Mouse (Mus musculus): ENCODE measurements around the gene Tmem151b.

DNA sequence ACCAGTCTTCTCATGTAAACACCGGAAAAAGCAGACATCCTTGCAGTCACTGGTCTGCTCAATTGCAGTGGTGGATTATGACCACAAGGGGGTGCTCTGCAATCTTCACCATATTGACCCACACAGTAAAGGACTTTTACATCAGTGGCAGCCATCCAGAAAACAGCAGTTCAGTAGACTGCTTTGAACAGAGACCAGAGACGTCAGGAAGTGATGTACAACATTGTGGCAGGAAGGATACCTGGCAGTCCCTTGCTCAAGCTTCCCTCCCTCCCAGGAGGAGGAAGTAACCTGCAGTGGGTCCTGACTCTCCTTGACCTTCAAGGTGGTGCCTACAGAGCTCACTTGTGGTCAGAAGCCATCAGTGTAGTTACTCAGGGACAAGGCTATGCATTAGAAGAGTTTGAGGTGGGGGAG, 32.1 kb upstream of the Tmem151b start:
- TF ChIP-seq CTCF (IDR thresholded peaks at IDR 0.05; ENCODE audit: control insufficient read depth, insufficient read depth, insufficient read length) (peak; percentile 58), MAX (IDR thresholded peaks at IDR 0.05) (no peak), MYOG (IDR thresholded peaks at IDR 0.05; ENCODE audit: control insufficient read depth, extremely low read depth, insufficient read length) (no peak), MYOD1 (IDR thresholded peaks at IDR 0.05; ENCODE audit: control insufficient read depth, insufficient read length, low read depth) (no peak), USF1 (IDR thresholded peaks at IDR 0.05; ENCODE audit: low read depth) (no peak)
